8 mouse cellular contexts compared by ENCODE assay signal in genomic region chr11:100555583-100555982, GRCm38 (mm10). TPM values are rescaled to one million over a fixed set of nuclear protein-coding genes. Genes with fewer than 3 reads are reported as not detected.
DNase-seq lines count a peak whose midpoint lies in the region; ATAC-seq and TF ChIP-seq lines count a peak whose summit lies in the region.

No protein-coding gene starts in this region.

- peak overlapping the region; percentile 33; the same call in 1 of the 2 replicates for H3K4me3 ChIP-seq in gastrocnemius, adult 2 months
- H3K4me3 ChIP-seq in forebrain, embryonic 15.5 days, result no peak overlapping the region
- H3K4me3 ChIP-seq in hindbrain, embryonic 13.5 days, result no peak overlapping the region

- no peak overlapping the region for H3K4me2 ChIP-seq in forebrain, embryonic 15.5 days (replicated peaks)
- peak overlapping the region; percentile 26; the same call in 1 of the 2 replicates for H3K4me2 ChIP-seq in hindbrain, embryonic 13.5 days

- no peak overlapping the region for H3K27ac ChIP-seq in gastrocnemius, adult 2 months
- no peak overlapping the region for H3K27ac ChIP-seq in forebrain, embryonic 15.5 days (replicated peaks)
- H3K27ac ChIP-seq in hindbrain, embryonic 13.5 days, result no peak overlapping the region

- H3K9me3 ChIP-seq in forebrain, embryonic 15.5 days, result no peaks in the 10 kb centered on the region
- H3K9me3 ChIP-seq in hindbrain, embryonic 13.5 days, result no peaks in the 10 kb centered on the region

- ATAC-seq in forebrain, embryonic 15.5 days (replicated peaks), result peak; percentile 61; the same call in 1 of the 2 replicates
- no peak for ATAC-seq in hindbrain, embryonic 13.5 days (ENCODE audit: low FRiP score)

- no peaks in the 10 kb centered on the region for H3K36me3 ChIP-seq in forebrain, embryonic 15.5 days
- H3K36me3 ChIP-seq in hindbrain, embryonic 13.5 days, result no peaks in the 10 kb centered on the region

- intact Hi-C loops in gastrocnemius, adult 2 months (cut with DNase I), result loop anchor here (2.0 to 5.0 kb wide), 3 partner anchors 68 to 193 kb away; no protein-coding TSS in a partner anchor
- intact Hi-C loops in gastrocnemius, postnatal 36 days (cut with DNase I), result loop anchor here (2.0 to 5.0 kb wide), 2 partner anchors 68 to 127 kb away; no protein-coding TSS in a partner anchor

- 16% methylated on average over 11 of the region's 11 CpGs for WGBS in forebrain, embryonic 15.5 days
- 14% methylated on average over 11 of the region's 11 CpGs for WGBS in hindbrain, embryonic 13.5 days

- peak; percentile 75 for TF ChIP-seq CTCF in gastrocnemius, adult 2 months (IDR thresholded peaks at IDR 0.05)

- peak; percentile 50 for DNase-seq in gastrocnemius, adult 2 months
- DNase-seq in gastrocnemius, postnatal 36 days, result no peak
- DNase-seq in c-Kit-positive CD71-positive TER-119-negative erythroid progenitor cells, embryonic 14.5 days (ENCODE audit: low read depth), result peak; percentile 69
- peak; percentile 60 to 68 for DNase-seq in layer of hippocampus, postnatal 10 days (ENCODE audit: low spot score in 2 of 2)
- DNase-seq in lung, postnatal 36 days, result peak; percentile 91
- DNase-seq in right cerebral cortex, adult 2 months (ENCODE audit: low spot score in 2 of 2), result peak; percentile 59 to 68

- no peak overlapping the region; the same call in 1 of the 2 replicates for H3K9ac ChIP-seq in forebrain, embryonic 15.5 days (replicated peaks)
- peak overlapping the region; percentile 55; the same call in 1 of the 2 replicates for H3K9ac ChIP-seq in hindbrain, embryonic 13.5 days

- H3K4me1 ChIP-seq in forebrain, embryonic 15.5 days, result peaks cover 2% of the 10 kb centered on the region; the same call in 1 of the 2 replicates
- H3K4me1 ChIP-seq in hindbrain, embryonic 13.5 days (replicated peaks), result 0 out of 2 replicates have a peak, but pooled peaks cover 5% of the 10 kb centered on the region

- H3K27me3 ChIP-seq in forebrain, embryonic 15.5 days, result no peaks in the 10 kb centered on the region
- no peaks in the 10 kb centered on the region for H3K27me3 ChIP-seq in hindbrain, embryonic 13.5 days

RNA-seq across cellular contexts. Expression of gene Ttc25, which starts 10.2 kb away (rescaled TPM):
- under 1 TPM; 0.10 to 0.31 TPM for total RNA-seq in gastrocnemius, adult 2 months (2021)
- total RNA-seq in gastrocnemius, postnatal 36 days (2021), result under 1 TPM; 0.10 to 0.54 TPM
- polyA plus RNA-seq in forebrain, embryonic 15.5 days (2015; fragmentation: Nextera tagmentation; extraction: Ambion mirVana), result 1.1 and 2.1 TPM in 2 replicates
- polyA plus RNA-seq in hindbrain, embryonic 13.5 days (2015; fragmentation: Nextera tagmentation; extraction: Ambion mirVana), result 2.0 and 2.8 TPM in 2 replicates
- total RNA-seq in layer of hippocampus, postnatal 10 days (2021), result 1 to 10 TPM; 1.0 to 1.6 TPM

RNA-seq across cellular contexts. Expression of gene Cnp, which starts 19.1 kb away (rescaled TPM):
- total RNA-seq in gastrocnemius, adult 2 months (2021), result 1 to 10 TPM; 3.2 to 4.4 TPM
- total RNA-seq in gastrocnemius, postnatal 36 days (2021), result 1 to 10 TPM; 4.3 to 7.3 TPM
- 23.4 and 26.9 TPM in 2 replicates for polyA plus RNA-seq in forebrain, embryonic 15.5 days (2015; fragmentation: Nextera tagmentation; extraction: Ambion mirVana)
- polyA plus RNA-seq in hindbrain, embryonic 13.5 days (2015; fragmentation: Nextera tagmentation; extraction: Ambion mirVana), result 34.5 and 37.0 TPM in 2 replicates
- 10 to 100 TPM; 88.0 to 92.7 TPM for total RNA-seq in layer of hippocampus, postnatal 10 days (2021)

RNA-seq across cellular contexts. Expression of gene Acly, which starts 27.8 kb away (rescaled TPM):
- 10 to 100 TPM; 10.3 to 19.0 TPM for total RNA-seq in gastrocnemius, adult 2 months (2021)
- total RNA-seq in gastrocnemius, postnatal 36 days (2021), result 10 to 100 TPM; 10.4 to 13.6 TPM
- 230 and 237 TPM in 2 replicates for polyA plus RNA-seq in forebrain, embryonic 15.5 days (2015; fragmentation: Nextera tagmentation; extraction: Ambion mirVana)
- 255 and 257 TPM in 2 replicates for polyA plus RNA-seq in hindbrain, embryonic 13.5 days (2015; fragmentation: Nextera tagmentation; extraction: Ambion mirVana)
- total RNA-seq in layer of hippocampus, postnatal 10 days (2021), result 100 to 1,000 TPM; 127 to 134 TPM

Comparison
In these comparisons a context has a peak if more than half of its experiments do, and no peak if none do; other contexts are left out.
1. DNase-seq: peak in gastrocnemius, adult 2 months (single experiment), c-Kit-positive CD71-positive TER-119-negative erythroid progenitor cells, embryonic 14.5 days (single experiment), layer of hippocampus, postnatal 10 days (2 of 2), lung, postnatal 36 days (single experiment) and right cerebral cortex, adult 2 months (2 of 2); none in gastrocnemius, postnatal 36 days (0 of 2).
2. RNA of gene Cnp, which starts 19.1 kb away (total RNA-seq): 88.0 to 92.7 TPM in layer of hippocampus, postnatal 10 days; 4.3 to 7.3 TPM in gastrocnemius, postnatal 36 days and 3.2 to 4.4 TPM in gastrocnemius, adult 2 months; every median in the first group is over 10 times any median in the second.
3. RNA of gene Acly, which starts 27.8 kb away (total RNA-seq): 127 to 134 TPM in layer of hippocampus, postnatal 10 days; 10.3 to 19.0 TPM in gastrocnemius, adult 2 months and 10.4 to 13.6 TPM in gastrocnemius, postnatal 36 days; every median in the first group is over 4 times any median in the second.